Mouse (Mus musculus) cerebellum, postnatal 10 days (tissue): Measurements from ENCODE around the gene Nfasc.

Experiments used
- DNase-seq, 2 experiments: peaks; one replicate each; pipeline ENCODE4 v3.0.0; 2021; ENCODE audit warnings: mixed read lengths in 2 of 2

The Nfasc gene

DNA sequence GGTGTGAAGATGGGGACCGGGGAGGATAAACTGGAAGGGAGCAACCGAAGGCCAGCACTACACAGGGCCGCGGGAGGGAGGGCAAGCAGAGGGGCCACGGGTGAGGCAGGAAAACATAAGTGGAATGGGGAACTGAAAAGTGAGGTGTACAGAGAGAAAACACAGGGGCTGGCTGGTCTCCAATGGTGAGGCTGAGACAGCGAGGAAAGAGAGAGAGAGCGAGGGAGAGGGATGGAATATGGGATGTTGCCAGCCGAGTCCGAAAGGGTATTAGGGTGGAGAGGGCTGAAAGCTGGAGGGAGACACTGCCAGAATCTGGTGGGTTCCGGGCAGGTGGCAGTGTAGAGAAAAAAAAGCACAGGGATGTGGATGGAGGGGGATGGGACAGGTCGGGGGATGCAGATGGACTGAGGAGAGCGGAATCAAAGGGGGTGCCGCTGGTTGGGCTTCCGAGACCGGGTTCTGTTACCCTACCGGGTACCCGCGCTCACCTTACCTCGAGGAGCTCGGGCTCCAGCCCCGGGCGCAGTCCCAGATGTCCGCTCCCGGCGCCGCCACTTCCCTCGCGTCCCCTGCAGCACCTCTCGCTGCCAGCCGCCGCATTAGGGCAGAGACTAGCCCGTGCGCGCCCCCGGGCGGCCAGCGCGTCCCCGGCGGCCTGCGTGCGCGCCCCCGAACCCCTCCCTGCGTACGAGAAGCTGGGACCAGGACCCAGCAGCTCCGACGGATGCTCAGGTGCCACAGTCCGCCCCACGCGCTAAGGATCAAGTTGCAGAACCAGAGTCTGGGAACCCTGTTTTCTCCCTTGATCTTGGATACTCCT, at the start of gene Nfasc:
Gene Nfasc, minus strand, starts transcription at position 623 of the 823 bp plus-strand sequence.
- peak; percentile 97 to 98 for DNase-seq

DNA sequence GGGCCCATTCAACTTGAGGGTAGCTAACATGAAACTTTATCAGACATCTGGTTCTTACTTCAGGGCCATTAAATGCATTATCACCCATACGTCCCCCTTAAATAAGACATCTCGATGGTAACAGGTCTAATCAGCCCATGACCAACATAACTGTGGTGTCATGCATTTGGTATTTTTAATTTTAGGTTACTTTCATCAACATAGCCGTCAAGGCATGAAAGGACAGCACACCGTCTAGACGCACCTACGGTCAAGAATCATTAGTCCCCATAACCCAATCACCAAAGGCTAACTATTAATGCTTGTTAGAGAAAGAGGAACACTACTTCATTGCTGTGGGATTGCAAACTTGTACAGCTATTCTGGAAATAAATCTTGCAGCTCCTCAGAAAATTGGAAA, 49.5 kb upstream of the Nfasc start:
- no peak for DNase-seq

DNA sequence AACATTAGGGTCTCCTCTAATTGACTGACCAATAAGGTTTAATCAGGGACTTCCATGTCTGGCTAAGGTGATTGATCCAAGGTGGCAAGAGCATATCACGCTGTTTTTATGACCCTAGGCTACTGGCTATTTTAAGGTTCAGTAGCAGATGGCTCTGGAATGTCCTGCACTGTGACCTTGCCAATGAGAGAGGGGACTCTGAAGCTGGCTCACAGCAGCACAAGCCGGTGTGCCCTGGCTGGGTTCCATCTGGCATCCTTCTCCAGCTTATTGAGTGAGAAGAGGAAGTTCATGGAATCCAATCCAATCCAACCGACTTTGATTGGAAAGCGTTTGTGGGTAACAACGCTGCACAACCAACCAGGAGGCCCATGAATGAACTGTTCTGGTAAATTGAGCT, 45.3 kb upstream of the Nfasc start:
- DNase-seq = peak; percentile 94

DNA sequence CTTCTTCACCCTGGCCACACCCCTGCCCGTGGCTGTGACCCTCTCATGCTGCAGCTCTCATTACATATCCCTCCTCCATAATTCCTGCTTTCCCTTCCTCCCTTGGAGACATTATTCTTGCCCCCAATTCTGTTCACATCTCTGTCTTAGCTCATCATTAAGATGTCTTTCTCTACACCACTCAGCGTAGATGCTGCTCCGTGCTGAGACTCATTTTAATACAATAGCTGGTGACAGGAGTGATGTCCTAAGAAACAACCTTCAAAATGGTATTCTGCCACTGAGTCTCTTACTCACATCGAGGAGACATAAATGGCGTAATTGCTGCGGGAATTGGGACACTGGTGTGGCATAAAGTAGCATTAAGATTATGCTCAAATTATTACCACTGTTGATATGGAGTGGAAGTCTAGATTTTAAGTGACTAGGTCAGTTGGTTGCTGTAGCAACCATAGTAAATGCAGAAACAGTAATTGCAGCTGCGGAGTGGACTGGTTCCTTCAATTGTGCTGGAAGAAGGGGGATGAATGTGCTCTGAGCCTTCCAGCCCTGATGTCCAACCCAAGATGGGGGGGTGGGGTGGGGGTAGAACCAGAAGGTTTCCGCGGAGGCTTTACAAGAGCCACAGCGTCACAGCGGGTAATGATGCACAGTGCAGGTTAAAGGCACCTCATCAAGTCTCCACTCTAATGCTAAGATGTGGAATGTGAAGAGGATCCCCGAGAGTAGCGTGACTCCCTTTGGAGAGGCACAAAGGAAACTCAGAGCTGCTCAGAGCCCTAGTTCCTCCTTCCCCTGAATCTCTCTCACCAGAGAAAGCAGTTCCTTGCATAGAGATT, 40.2 kb upstream of the Nfasc start:
- no peak for DNase-seq

DNA sequence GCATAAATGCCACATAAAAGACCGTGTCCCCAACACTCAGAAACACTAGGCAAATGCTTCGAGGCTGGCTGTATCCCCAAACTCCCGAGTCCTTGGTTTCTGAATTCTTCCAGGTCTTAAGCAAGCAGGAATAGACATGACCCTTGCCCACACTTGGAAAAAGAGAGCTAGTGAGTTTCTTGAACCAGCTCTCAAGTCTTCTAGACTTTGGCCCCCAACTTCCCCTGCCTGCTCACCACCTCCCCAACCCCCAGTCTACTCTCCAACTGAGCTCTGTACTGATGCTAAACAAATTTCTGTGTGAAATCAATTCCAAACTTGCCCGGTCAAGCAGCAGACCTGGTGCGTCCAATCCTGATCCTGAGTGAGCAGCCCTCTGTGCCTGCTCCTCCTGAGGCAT, 39.4 kb upstream of the Nfasc start:
- no peak for DNase-seq

GRCm38 (mm10) chr1:132780254-132780653, 38.7 kb upstream of the Nfasc start:
- DNase-seq = no peak

GRCm38 (mm10) chr1:132774959-132775358, 33.4 kb upstream of the Nfasc start:
- DNase-seq = peak; percentile 69 to 78

- DNase-seq = peak; percentile 81 to 86
These were observed 29.8 kb upstream of the Nfasc start for GRCm38 (mm10) chr1:132771377-132771776.

DNA sequence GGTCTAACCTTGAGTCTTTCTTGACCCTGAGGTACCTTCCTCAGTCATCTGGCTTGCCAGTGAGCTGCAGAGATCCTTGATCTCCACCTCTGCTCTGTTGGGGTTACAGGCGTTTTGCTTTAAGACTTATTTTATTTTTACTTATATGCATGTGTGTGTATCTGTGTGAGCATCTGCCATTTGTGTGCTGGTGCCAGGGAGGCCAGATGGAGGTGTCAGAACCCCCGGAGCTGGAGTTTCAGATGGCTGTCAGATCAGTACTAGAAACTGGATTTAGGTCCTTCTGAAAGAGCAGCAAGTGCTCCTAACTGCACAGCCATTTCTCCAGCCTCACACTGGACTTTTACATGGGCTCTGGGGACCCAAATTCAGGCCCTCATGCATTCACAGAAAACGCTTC, 28.0 kb upstream of the Nfasc start:
- DNase-seq = peak; percentile 66 to 79

DNA sequence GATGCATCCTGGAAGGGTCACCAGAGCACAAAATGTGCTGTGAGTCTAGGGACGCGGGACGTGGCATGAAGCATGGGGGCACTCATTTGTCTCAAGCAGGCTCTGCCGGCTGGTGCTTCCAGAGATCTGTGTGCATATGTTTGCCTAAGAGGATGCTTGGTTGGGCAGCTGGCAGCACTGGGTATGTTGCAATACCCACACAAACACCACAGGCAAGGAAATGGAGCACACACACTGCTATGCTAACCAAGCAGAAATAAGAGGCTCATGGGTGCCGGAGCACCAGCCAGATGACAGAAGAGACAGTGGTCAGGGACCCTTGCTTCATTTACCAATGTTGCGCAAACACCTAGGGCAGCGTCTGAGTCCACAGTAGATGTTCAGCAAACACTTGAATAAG, 25.8 kb upstream of the Nfasc start:
- peak; percentile 36 to 59 for DNase-seq

DNA sequence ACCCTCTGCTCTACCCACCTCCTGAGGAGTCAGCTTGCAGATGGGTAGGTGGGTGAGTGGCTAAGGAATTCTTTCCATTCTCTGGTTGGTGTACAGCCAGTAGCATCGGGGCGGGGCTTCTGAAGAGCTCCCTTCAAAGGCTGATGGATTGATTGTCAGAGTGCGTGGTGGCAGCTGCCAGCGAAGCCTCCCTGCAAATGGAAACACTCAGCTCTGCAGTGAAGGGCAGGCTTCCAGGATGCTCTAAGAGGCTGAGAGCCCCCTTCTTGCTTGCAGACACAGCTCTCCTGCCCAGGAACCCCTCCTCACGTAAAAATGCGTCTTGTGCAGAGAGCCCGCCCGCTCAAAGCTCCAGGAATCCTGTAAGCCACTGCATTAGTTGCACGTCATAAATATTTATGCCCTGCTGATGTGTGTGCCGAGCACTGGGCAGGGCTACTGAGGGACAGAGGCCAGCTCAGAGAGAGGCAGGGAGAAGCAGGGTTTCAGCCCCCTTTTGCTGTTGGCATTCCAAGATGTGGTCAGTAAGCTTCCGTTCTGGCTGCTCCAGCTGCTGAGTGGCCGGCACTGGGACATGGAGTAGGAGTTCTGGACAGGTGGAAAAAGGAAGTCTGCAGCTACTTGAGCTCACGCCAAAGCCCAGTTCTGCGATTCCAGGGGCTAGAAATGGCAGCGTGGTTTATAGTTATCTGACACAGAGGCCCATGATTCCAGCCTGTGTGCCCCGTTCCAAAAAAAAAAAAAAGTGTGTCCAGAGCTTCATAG, 24.5 kb upstream of the Nfasc start:
- peak; percentile 52 to 65 for DNase-seq

GRCm38 (mm10) chr1:132765222-132765621, 23.6 kb upstream of the Nfasc start:
- DNase-seq = no peak

- peak; percentile 49 to 52 for DNase-seq
These were observed 17.8 kb upstream of the Nfasc start for GRCm38 (mm10) chr1:132759390-132759789.

DNA sequence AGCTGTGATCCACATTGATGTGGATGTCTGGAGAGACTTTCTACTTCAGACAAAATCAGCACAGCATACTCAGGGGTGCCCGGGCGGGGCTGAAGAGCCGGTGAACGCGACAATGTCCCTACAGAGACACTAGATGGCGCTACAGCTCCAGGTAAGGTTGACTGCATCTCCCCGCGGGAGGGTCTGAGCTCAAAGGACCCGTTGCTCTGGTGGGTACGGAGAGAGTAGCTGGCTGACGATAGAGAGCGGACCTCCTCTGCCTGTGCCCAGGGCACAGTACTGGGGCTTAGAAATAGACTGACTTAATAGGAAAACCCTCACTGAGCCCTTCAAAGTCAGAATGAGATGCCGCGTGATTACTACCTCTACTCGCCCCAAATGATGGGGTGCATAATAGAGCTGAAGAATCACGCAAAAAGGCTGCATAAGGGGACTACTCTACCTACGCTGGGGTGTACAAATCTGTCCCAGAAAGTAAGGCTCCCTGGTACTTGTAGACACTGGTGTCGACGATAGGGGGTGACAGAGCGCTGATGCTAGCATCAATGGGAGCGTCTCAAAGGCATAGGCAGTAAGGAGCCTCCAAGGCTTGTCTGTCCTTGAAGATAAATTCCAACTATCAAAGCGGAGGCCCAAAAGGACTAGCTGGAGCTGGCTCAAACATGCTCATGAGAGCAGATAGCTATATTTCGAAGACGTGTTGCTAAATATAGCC, 17.2 kb upstream of the Nfasc start:
- peak; percentile 92 to 95 for DNase-seq

GRCm38 (mm10) chr1:132755211-132755610, 13.6 kb upstream of the Nfasc start:
- no peak for DNase-seq

- DNase-seq = no peak
These were observed 7.8 kb upstream of the Nfasc start for GRCm38 (mm10) chr1:132749217-132749884.

GRCm38 (mm10) chr1:132746302-132746701, 4.7 kb upstream of the Nfasc start:
- peak; percentile 57 to 68 for DNase-seq

DNA sequence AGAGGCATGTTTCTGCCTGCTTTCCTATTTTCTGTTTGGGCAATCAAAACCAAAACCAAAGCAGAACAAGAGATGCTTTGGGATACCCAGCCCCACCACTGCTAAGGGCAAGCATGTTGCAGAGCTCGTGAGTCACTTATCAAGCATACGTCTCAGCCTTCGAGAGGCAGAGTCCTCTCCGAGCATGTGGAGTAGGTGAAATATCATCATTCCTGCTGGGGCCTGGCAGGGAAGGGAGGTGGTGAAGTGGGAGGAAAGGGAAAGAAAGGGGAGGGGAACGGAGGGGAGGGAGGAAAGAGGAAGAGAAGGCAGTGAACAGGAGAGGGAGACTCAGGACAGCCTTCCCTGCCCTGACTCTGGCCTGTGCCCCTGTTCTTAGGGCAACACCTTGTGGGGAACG, 4.0 kb upstream of the Nfasc start:
- DNase-seq = no peak

GRCm38 (mm10) chr1:132739077-132739521, 2.5 kb downstream of the Nfasc start:
- peak; percentile 80 to 83 for DNase-seq

DNA sequence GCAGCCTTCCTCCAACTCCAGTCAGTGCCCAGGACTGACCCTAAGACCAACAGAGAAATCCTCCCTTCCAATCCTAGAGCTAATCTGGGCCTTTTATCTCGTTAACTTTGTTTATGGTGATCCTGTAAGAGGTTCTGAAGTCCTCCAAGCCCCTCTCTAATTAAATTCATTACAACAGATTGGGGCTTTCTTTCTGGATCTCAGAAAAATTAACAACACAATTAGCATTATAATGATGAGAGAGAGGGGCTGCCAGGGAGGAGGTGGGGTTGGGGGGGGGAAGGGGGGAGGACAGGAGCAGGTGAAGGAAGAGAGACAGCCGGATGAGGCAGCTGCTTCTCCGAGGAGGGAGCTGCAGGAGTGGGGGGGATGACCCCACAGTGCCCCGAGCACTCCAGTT, 5.4 kb downstream of the Nfasc start:
- no peak for DNase-seq

- DNase-seq = no peak
These were observed 7.6 kb downstream of the Nfasc start for GRCm38 (mm10) chr1:132733873-132734447.
